Mouse (Mus musculus): ENCODE data around the gene A730049H05Rik. TPM values are rescaled to one million over a fixed set of nuclear protein-coding genes. Genes with fewer than 3 reads are reported as not detected.

A730049H05Rik gene
- total RNA-seq, 2 experiments from 2014 or later: 0.19 TPM; not detected in 1

- no peak for DNase-seq
Observed at GRCm38 (mm10) chr6:92829148-92829547, 12.9 kb downstream of the A730049H05Rik start.

DNA sequence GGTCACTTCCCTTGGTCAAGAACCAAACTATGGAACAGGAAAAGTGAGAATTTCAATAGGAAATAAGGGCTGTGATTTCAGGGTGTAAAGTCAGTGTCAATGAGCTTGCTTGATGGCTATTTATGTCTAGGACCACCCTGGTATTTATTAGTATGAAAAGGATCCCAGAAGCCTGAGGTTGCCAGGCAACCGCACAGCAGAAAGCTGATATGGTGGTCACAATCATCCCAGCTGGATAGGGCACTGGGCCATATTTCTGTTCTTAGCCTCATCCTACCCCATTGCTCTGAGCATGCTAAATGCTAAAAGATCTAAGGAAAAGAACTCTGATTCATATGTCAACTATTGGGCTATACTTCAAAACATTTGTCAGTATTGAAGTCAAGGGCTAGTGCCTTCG is 14.8 kb downstream of the A730049H05Rik start:
- no peak for DNase-seq

DNA sequence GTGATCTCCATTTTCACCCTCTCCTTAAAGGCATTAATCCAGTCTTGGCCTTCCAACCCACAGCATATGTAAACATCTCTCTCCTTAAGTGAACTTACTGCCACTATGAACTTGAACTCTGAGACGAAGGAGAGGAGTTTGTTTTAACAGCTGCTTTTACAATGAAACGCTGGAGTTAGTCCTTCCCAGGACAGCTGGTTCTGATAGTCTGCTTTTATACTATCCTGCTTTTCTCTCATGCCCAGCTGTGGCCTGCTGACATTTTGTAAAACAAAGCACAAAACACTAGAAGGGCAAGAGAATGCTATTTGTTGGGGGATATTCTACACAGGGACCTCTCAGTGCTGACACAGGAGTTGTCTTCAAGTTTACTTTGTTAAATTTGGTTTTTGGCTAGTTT is 25.7 kb downstream of the A730049H05Rik start:
- DNase-seq: no peak

DNA sequence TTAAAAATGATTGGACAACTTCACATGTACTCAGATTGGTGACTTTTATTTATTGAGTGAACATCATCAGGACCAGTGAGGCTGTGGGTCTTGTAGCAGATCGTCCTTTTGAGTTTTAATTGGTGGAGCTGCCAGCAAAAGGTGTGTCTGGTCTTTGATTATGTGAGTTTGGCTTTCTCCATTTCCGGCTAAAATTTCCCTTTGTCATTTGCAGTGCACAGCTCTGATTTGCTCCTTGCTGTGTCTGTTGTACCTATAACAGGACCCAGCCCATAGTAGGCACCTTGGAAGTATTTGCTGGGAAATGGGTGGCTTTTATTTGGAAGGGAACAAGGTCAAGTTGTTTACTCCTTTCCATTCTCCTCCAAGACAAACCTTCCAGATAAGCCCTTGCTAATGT is 27.2 kb downstream of the A730049H05Rik start:
- DNase-seq: no peak

DNA sequence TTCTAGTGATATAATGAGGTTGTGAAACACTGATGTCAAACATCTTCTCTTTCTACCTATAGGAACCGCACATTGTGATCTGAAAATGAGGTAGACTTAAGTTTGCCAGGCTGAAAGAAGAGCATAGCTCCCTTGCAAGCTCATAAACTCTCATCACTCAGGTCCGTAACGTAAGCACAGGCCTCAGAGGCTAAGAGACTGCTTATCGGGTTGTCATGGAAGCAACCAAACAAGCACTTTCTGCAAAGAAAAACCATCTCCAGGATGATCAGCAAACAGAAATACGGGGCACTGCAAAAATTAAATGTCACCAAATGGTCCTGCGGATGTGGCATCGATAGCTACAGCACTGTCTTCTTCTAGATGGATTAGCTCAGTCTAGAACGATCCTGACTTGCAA is 29.6 kb downstream of the A730049H05Rik start:
- DNase-seq: no peak

GRCm38 (mm10) chr6:92846614-92847013 is 30.3 kb downstream of the A730049H05Rik start:
- DNase-seq: no peak

DNA sequence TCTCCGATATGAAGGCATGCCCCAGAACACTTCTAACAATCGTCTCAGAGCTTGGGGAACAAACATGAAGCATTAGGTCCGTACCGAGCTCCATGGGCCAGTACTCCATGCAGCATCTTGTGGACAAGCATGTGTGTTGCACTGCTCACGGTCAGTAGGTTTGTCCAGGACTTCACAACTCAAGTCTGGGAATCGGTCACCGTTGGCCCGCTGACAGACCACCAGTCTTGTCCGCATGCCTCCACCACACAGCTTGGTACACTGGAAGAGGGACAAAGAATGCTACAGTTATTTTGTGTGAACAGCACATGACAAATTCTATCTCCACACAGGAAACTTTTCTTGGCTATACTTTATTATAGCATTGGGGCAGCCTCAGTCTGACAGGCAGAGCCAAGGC is 32.9 kb downstream of the A730049H05Rik start:
- DNase-seq: no peak

- DNase-seq: peak; percentile 91
Observed at GRCm38 (mm10) chr6:92850250-92850649, 34.0 kb downstream of the A730049H05Rik start.

DNA sequence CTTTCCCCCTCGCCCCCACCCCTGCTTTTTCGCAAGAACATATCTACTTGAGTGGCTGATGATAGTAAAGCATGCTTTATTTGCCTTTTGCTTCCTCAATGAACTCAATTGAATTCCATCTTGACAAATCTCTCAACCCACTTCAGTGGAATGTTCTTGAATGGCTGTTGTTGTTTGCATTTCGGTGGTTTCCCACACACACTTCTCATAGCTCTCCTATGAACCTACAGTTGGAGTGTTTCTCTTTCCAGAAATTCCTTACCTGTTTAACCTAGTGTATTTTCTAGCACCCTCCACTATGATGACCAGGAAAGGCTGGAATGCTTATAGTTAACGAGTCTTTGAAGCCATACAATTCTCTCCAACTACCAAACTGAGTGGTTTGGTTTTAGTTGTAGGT is 38.6 kb downstream of the A730049H05Rik start:
- no peak for DNase-seq

DNA sequence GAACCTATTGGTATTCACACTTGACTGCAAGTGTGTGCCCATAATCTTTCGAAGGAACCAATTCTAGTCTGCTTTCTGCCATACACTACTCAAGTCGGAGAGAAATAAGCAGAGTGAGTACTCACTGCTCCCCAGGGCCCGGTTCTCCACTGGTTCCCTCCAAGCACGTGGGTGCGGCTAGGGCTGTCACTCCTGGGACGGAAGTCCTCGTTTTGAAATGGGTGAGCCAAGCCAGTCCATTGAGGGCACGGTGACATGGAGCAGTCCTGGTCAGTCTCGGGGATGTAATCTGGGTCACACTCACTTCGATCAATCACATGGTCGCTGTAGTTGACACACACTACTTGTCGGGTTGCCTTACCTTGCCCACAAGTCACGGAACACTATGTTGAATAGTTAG is 41.5 kb downstream of the A730049H05Rik start:
- DNase-seq: no peak

DNA sequence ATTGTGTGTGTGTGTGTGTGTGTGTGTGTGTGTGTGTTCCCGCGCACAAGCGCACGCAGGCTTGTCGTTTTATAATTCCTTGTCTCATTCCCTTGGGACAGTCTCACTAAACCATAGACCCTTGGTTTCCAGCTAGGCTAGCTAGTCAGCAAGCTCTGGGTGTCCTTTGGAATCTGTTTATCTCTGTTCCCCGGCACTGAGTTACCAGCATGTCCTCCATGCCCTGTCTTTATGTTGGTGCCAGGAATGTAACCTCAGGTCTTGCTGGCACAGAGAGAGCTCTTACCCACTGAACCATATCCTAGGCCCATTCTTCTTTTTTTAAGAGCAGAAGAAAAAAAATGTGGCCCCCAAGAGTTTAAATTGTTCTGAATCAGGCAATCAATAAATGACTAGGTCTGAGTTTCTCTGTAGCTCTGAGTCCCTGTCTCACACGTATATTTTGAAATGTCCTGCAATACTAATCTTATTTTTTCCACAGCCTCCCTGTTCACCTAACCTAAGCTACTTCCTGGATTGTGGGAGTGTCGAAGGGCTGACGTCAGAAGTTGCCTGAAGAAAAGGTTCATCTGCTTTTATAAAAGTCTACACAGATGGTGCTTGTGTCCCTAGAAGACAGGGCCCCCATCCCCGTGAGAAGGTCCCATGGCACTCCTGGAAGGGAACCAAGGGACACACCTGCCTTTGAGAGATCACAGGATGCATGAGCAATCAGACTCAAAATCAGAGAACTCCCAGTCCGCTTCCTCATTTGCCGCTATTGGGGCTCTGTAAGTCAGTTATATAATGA is 42.6 kb downstream of the A730049H05Rik start:
- peak; percentile 25 for DNase-seq

- no peak for DNase-seq
Observed at GRCm38 (mm10) chr6:92860285-92860912, 44.1 kb downstream of the A730049H05Rik start.

- DNase-seq: no peak
Observed at GRCm38 (mm10) chr6:92862599-92862998, 46.3 kb downstream of the A730049H05Rik start.

GRCm38 (mm10) chr6:92869089-92869581 is 52.9 kb downstream of the A730049H05Rik start, which contains the start of gene Gm15737:
Gm15737 (plus strand) TSS chr6:92869357.
- peak; percentile 77 for DNase-seq

GRCm38 (mm10) chr6:92869582-92870219 is 53.4 kb downstream of the A730049H05Rik start:
- DNase-seq: peak; percentile 56

GRCm38 (mm10) chr6:92871813-92872212 is 55.5 kb downstream of the A730049H05Rik start:
- DNase-seq: no peak

- DNase-seq: no peak
Observed at GRCm38 (mm10) chr6:92872766-92873165, 56.5 kb downstream of the A730049H05Rik start.

GRCm38 (mm10) chr6:92874854-92875253 is 58.6 kb downstream of the A730049H05Rik start:
- DNase-seq: peak; percentile 51

- DNase-seq: no peak
Observed at GRCm38 (mm10) chr6:92875340-92875739, 59.1 kb downstream of the A730049H05Rik start.

- DNase-seq: no peak
Observed at GRCm38 (mm10) chr6:92876121-92876520, 59.8 kb downstream of the A730049H05Rik start.

- DNase-seq: no peak
Observed at GRCm38 (mm10) chr6:92877236-92877635, 61.0 kb downstream of the A730049H05Rik start.

GRCm38 (mm10) chr6:92878771-92879170 is 62.5 kb downstream of the A730049H05Rik start:
- no peak for DNase-seq

DNA sequence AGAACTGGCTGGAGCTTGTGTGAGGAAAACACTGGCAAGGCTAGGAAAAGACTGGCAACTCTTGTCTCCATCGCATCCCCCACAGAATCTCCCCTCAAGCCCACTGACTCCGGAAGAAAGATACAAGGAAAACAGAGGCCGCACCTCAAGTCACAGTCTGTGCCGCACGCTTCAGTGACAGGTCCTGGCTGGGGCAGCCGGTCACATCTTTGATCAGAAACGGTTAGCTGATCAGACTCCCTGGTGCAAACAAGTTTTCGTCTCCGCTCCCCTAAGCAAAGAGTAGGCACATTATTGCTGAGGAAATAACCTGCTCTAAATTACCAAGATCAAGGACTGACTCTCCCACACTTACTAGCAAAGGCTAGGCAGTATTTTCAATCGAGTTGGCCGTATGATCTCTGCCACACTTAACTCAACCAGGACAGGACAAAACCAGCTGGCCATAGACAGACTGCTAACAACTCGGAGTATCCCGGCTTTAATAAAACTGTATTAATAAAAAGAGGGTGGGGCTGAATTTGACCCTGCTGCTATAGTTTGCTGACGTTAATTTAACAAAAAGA is 63.5 kb downstream of the A730049H05Rik start:
- no peak for DNase-seq

Data from gastrocnemius, postnatal 25 days (tissue).